Mouse (Mus musculus) left cerebral cortex, postnatal 36 days (tissue): ENCODE measurements around the gene Trio. TPM values are rescaled to one million over a fixed set of nuclear protein-coding genes. Genes with fewer than 3 reads are reported as not detected.

Source experiments
- DNase-seq, 2 experiments: peaks; one replicate each; pipeline ENCODE4 v3.0.0; 2021 to 2022; ENCODE audit warnings: low spot score in 2 of 2, mixed read lengths in 1 of 2
- intact Hi-C: fragments of 180-260 bp; cut with DNase I; formaldehyde crosslinking; loops from one replicate; pipeline ENCODE4 v1.15.1; 2025
- total RNA-seq, 2 experiments: library from RNA; stranded (reverse); gene quantifications; 2 replicates each; pipeline ENCODE4 v1.2.3; 2021

Trio gene
- total RNA-seq, 2 experiments from 2014 or later = 182 to 280 TPM

- intact Hi-C loops = no loop called here
- DNase-seq = no peak
These were observed 30.2 kb downstream of the Trio start for GRCm38 (mm10) chr15:27995421-27995820.

DNA sequence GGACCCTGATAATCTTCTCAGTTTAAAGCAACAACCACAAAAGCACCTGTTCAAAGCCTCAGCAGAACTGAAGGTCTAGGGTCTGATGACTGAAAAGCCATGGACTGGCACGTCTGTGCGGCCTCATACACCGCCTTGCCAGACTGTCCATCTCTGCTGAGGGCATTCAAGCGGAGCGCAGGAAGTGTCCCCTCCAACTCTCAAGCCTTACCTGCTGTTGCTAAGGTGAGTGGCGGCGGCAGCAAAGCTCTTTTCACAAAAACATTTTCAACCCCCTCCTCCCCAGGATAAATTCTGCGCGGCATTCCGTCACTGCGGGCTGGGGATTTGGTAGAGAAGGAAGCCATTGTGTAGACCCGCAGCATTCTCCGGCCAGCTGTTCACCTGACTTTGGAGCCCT, 30.8 kb downstream of the Trio start:
- intact Hi-C loops = loop anchor here (5.0 kb wide), 1 partner anchor 43 kb away; no protein-coding TSS in a partner anchor
- no peak for DNase-seq

- DNase-seq = no peak
- intact Hi-C loops = loop anchor here (5.0 kb wide), 1 partner anchor 41 kb away; no protein-coding TSS in a partner anchor
These were observed 32.1 kb downstream of the Trio start for GRCm38 (mm10) chr15:27993528-27993927.

DNA sequence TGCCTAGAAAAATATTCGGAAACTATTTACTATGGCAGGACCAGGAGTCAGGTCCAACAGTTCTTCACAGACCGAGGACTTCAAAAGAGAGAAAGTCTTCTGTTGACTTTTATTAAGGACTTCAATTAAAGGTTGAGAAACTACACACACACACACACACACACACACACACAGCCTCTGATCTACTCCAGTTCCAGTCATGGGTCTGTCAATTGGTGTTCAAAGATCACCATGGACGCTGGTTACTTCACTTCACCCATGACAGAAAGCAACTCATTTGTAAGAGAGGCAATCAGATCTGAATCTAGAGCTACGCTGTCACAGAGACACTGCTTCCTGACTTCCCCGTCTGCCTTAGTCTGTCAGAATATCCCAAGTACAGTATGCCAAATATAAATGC, 33.1 kb downstream of the Trio start:
- no peak for DNase-seq
- intact Hi-C loops = loop anchor here (5.0 kb wide), 1 partner anchor 40 kb away; no protein-coding TSS in a partner anchor

DNA sequence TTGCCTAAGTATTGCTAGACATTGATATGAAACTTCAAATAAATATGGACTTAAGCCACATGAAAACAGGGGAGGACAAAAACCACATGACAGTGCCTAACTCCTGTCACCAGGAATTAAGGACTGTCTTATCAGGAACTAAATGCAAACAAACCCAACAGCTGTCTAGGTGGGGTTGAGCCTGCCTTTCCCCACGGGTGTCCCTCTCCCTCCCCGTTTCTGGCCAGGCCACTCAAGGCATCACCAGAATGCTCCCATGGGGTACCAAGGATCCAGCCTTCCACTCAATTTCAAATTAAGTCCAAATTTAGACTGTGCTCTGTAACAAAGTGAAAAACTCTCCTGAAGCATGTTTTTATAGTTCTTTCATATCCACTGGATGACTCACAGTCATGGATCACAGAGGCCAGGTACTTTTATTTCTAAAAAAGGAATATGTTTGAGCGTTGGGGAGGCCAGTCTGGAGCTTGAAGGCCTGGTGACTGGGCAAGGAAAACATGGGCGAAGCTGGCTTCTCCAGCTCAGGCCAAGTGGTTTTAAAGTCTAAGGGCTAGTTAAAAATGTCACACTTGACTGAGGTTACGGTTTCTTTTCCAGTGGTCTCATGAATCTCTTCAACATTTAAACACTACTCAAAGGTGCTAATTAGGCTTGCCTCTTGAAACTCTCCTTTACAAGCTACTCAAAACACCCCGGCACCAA, 33.6 kb downstream of the Trio start:
- intact Hi-C loops = loop anchor here (5.0 kb wide), 1 partner anchor 40 kb away; no protein-coding TSS in a partner anchor

GRCm38 (mm10) chr15:27991066-27991701, 34.5 kb downstream of the Trio start:
- DNase-seq = no peak
- intact Hi-C loops = loop anchor here (5.0 kb wide), 1 partner anchor 39 kb away; no protein-coding TSS in a partner anchor

More for the DNA sequence above, 33.6 kb downstream of the Trio start:
- DNase-seq = no peak

DNA sequence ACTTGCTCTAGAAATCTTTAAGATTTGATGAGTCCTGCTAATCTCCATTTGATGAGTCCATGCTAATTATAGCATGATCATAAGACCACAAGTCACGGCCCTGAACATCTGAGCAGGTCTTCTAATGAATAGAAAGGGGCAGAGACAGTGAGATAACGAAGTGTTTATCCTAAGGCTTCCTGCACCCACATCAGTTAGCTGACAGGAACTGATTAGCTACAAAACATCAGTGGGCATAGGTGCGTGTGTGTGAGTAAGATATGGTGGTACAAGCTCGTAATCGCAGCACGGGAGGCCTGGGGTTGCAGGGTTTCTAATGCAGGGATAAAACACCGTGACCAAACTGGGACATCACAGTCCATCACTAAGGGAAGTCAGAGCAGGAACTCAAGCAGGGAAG, 37.7 kb downstream of the Trio start:
- no peak for DNase-seq
- intact Hi-C loops = no loop called here

DNA sequence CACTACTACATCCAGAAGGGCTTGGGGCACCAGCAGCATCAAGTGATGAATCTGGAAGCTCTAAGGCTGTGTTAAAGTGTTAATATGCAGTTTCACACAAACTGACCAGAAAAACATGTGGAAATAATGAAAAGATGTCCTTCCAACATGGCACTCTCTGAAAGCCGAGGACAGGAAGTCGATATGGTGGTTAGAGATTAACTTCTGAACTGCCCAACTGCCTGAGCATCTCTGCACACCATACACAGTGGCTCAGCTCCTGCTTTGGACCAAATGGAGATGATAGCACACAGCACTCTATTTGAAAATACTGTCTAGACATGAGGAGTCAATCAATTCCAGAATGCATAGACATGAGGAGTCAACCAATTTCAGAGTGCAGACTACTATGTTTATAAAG, 40.8 kb downstream of the Trio start:
- DNase-seq = no peak
- intact Hi-C loops = no loop called here

GRCm38 (mm10) chr15:27981764-27982500, 43.7 kb downstream of the Trio start:
- intact Hi-C loops = no loop called here
- DNase-seq = no peak

DNA sequence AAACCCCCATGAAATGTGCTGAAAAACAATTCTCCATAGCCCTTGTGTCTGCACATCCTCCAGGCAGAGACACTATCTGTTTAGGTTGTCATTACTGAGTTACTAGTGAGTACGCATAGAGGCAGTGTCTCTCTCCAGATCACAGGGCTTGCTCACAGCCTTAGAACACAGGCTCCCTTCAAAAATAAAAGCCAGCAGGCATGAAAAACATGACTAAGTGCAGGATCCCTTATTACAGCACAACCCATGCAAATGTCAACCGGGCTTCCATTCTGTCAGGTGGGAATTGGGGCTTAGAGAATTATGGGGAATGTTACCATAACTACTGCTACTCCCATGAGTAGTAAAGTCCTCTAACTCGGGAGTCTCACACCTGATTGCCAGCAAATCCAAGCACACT, 44.4 kb downstream of the Trio start:
- intact Hi-C loops = no loop called here
- DNase-seq = no peak

GRCm38 (mm10) chr15:27980436-27980835, 45.2 kb downstream of the Trio start:
- DNase-seq = no peak
- intact Hi-C loops = no loop called here

- no peak for DNase-seq
- intact Hi-C loops = no loop called here
These were observed 48.7 kb downstream of the Trio start for GRCm38 (mm10) chr15:27976950-27977349.

GRCm38 (mm10) chr15:27976366-27976765, 49.3 kb downstream of the Trio start:
- intact Hi-C loops = no loop called here
- no peak for DNase-seq

- no peak for DNase-seq
- intact Hi-C loops = no loop called here
These were observed 51.0 kb downstream of the Trio start for GRCm38 (mm10) chr15:27974637-27975036.

DNA sequence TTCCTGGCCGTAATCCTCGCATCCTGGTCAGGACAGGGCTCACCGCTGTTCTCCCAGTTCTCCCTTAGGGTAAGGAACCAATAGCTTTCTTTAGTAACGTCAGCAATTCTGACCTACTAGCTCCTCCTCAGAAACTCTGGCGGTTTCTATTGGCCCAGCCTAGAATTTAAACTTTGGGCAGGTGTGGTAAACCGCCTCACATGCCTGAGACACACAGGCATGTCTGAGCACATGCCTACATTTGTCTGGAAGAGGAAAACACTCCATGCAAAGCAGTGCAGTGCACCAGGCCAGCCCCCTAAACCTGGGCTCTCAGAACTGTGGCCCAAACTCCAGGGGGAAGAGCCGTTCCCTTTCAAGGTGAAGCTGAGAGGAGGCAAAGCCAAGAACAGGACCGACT, 57.5 kb downstream of the Trio start:
- no peak for DNase-seq
- intact Hi-C loops = no loop called here

GRCm38 (mm10) chr15:27967128-27967876, 58.3 kb downstream of the Trio start:
- intact Hi-C loops = no loop called here
- no peak for DNase-seq

- intact Hi-C loops = no loop called here
- DNase-seq = no peak
These were observed 60.8 kb downstream of the Trio start for GRCm38 (mm10) chr15:27964877-27965276.

DNA sequence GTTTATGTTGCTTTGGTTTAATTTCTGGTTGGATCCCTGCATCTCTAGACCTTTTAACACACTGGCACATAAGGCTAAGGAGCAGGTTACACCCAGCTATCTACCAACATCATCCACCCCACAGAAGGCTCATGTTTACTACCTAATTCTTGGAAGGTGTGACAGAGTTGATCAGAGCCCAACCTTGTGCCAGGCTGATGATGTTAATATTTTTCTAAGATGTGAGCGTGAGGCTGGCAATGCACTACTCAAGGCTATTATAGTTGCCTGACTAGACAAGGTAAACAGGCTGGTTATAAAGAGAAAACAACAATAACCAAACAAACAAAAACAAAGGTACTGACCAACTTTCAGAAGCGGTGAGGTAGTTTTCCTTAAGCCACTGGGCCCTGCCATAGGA, 62.1 kb downstream of the Trio start:
- DNase-seq = no peak
- intact Hi-C loops = no loop called here

- no peak for DNase-seq
- intact Hi-C loops = no loop called here
These were observed 65.0 kb downstream of the Trio start for GRCm38 (mm10) chr15:27960642-27961041.

GRCm38 (mm10) chr15:27957867-27958266, 67.8 kb downstream of the Trio start:
- no peak for DNase-seq
- intact Hi-C loops = no loop called here
